Mouse (Mus musculus): ENCODE results near the gene Coil. TPM values are rescaled to one million over a fixed set of nuclear protein-coding genes. Genes with fewer than 3 reads are reported as not detected.

Gene Coil
- polyA plus RNA-seq (2012; rRNA removed) (2.7 and 4.0 TPM in 2 replicates), polyA plus RNA-seq (2014; fragmentation: Nextera tagmentation; extraction: Ambion mirVana) (2.6 and 2.8 TPM in 2 replicates)

GRCm38 (mm10) chr11:88970202-88970732 is at the start of gene Coil:
Coil (plus strand) TSS chr11:88970252.
- no peaks in the 10 kb centered on the region for H3K27me3 ChIP-seq (ENCODE audit: control insufficient read depth, insufficient read depth, low read length)
- no peaks in the 10 kb centered on the region for H3K36me3 ChIP-seq (replicated peaks; ENCODE audit: control insufficient read depth, insufficient read depth, low read depth)
- DNase-seq (ENCODE audit: low read depth in 3 of 3, low spot score in 3 of 3) = no peak
- 15% methylated on average over 2 of the region's 2 CpGs for WGBS (ENCODE audit: insufficient replicate concordance)
- H3K9me3 ChIP-seq (ENCODE audit: control insufficient read depth, low read length) = no peaks in the 10 kb centered on the region
- TF ChIP-seq CTCF (IDR thresholded peaks at IDR 0.05; ENCODE audit: low read depth) (no peak), EP300 (IDR thresholded peaks at IDR 0.05; ENCODE audit: low read depth) (no peak)
- H3K4me1 ChIP-seq (replicated peaks; ENCODE audit: control insufficient read depth in 2 of 2, insufficient read depth in 2 of 2, low read length in 1 of 2) = peaks cover 4% of the 10 kb centered on the region in 2 experiments
- H3K4me3 ChIP-seq (ENCODE audit: insufficient read depth in 1 of 2, low read depth in 2 of 2, low read length in 2 of 2) = no peak within 1 kb of the TSS
- no peak for ATAC-seq (ENCODE audit: insufficient read depth)
- H3K9ac ChIP-seq (replicated peaks) = no peak within 1 kb of the TSS
- H3K27ac ChIP-seq = no peak within 1 kb of the TSS
- no peak within 1 kb of the TSS for H3K4me2 ChIP-seq (ENCODE audit: low read depth)

DNA sequence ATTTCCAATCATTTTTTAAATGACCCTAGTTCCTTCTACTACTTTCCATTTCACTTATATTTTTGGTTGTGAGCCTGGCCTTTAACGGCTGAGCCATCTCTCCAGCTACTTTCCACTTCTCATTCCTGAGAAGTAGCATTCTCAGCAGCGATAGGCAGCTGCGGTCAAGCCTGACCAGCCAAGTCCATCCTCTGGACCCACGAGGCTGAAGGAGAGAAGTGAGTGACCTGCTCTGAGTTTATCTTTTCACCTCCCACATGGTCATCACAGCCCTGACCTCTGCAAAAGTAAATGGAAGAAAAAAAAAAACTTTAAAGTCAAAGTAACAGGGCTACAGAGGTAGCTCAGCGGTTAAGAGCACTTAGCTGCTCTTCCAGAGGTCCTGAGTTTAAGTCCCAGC is 43.5 kb upstream of the Coil start:
- ATAC-seq (ENCODE audit: insufficient read depth) = no peak

DNA sequence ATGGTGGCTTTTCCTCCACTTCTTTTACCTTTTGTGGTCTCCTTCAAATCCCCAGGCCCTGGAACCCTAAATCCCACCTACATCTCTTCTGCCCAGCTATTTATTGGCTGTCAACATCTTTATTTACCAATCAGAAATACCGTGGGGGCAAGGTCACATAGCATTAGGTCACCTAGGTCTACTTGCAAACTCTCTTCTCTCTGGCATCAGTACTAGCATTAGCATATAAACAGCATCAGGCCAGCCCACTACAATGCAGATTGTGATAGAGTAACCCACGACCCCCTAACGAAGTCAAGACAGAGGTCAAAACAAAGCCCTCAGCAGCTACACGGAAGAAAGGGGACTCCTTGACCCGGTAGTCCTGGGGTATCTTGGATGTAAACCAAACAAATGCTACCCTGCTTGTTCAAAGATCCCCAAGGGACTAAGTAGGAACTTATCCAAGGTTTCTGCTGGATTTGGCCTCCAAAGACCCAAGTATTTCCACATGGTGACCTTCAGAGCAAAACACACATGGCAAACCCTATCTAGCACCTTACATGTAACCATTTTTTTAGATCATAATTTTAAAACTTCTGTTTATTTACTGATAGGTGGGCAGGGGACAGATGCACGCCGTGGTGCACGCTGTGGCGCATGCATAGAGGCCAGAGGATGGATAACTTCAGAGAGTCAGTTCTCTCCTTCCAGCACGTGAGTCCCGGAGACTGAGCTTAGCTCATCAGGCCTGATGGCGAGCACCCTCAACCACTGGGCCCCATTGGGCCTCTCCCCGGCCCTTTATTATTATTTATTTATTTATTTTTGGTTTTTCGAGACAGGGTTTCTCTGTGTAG is 38.1 kb upstream of the Coil start:
- 70% methylated on average over 14 of the region's 14 CpGs for WGBS (ENCODE audit: insufficient replicate concordance)
- Histone ChIP-seq H3K36me3 (replicated peaks; ENCODE audit: control insufficient read depth, insufficient read depth, low read depth) (no peaks in the 10 kb centered on the region), H3K9me3 (ENCODE audit: control insufficient read depth, low read length) (no peaks in the 10 kb centered on the region), H3K27me3 (ENCODE audit: control insufficient read depth, insufficient read depth, low read length) (no peaks in the 10 kb centered on the region), H3K9ac (replicated peaks) (no peak overlapping the region), H3K4me2 (ENCODE audit: low read depth) (no peak overlapping the region), H3K27ac (no peak overlapping the region), H3K4me3 (ENCODE audit: insufficient read depth in 1 of 2, low read depth in 2 of 2, low read length in 2 of 2) (no peak overlapping the region), H3K4me1 (replicated peaks; ENCODE audit: control insufficient read depth in 2 of 2, insufficient read depth in 2 of 2, low read length in 1 of 2) (no peaks in the 10 kb centered on the region)
- TF ChIP-seq CTCF (IDR thresholded peaks at IDR 0.05; ENCODE audit: low read depth) = no peak
- TF ChIP-seq EP300 (IDR thresholded peaks at IDR 0.05; ENCODE audit: low read depth) = no peak
- no peak for ATAC-seq (ENCODE audit: insufficient read depth)
- no peak for DNase-seq (ENCODE audit: low read depth in 3 of 3, low spot score in 3 of 3)

More for the DNA sequence above, 43.5 kb upstream of the Coil start:
- DNase-seq (ENCODE audit: low read depth in 3 of 3, low spot score in 3 of 3) = no peak
- H3K4me3 ChIP-seq (ENCODE audit: insufficient read depth in 1 of 2, low read depth in 2 of 2, low read length in 2 of 2) = no peak overlapping the region
- H3K36me3 ChIP-seq (replicated peaks; ENCODE audit: control insufficient read depth, insufficient read depth, low read depth) = no peaks in the 10 kb centered on the region; the same call in 1 of the 2 replicates
- H3K4me1 ChIP-seq (replicated peaks; ENCODE audit: control insufficient read depth in 2 of 2, insufficient read depth in 2 of 2, low read length in 1 of 2) = no peaks in the 10 kb centered on the region
- H3K9ac ChIP-seq (replicated peaks) = no peak overlapping the region
- 62% methylated on average over 5 of the region's 5 CpGs for WGBS (ENCODE audit: insufficient replicate concordance)
- no peak overlapping the region for H3K27ac ChIP-seq
- H3K27me3 ChIP-seq (ENCODE audit: control insufficient read depth, insufficient read depth, low read length) = no peaks in the 10 kb centered on the region
- TF ChIP-seq EP300 (IDR thresholded peaks at IDR 0.05; ENCODE audit: low read depth) (no peak), CTCF (IDR thresholded peaks at IDR 0.05; ENCODE audit: low read depth) (no peak)
- H3K9me3 ChIP-seq (ENCODE audit: control insufficient read depth, low read length) = no peaks in the 10 kb centered on the region
- H3K4me2 ChIP-seq (ENCODE audit: low read depth) = no peak overlapping the region

DNA sequence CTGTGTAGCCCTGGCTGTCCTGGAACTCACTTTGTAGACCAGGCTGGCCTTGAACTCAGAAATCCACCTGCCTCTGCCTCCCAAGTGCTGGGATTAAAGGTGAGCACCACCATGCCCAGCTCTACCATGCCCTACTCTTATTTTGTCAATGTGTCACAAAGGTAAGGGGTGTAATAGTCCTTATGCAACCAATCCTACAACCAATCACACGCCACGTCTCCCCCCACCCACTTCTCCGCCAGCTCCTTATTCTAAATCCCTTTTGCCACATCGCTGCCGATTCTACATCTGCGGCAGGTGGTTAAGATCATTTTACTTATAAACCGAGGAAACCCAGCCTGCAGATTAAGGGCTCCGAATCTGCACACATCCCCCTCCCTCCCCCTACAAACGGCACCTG is 37.0 kb upstream of the Coil start:
- Histone ChIP-seq H3K4me1 (replicated peaks; ENCODE audit: control insufficient read depth in 2 of 2, insufficient read depth in 2 of 2, low read length in 1 of 2) (no peaks in the 10 kb centered on the region), H3K4me3 (ENCODE audit: insufficient read depth in 1 of 2, low read depth in 2 of 2, low read length in 2 of 2) (no peak overlapping the region), H3K9ac (replicated peaks) (no peak overlapping the region), H3K9me3 (ENCODE audit: control insufficient read depth, low read length) (no peaks in the 10 kb centered on the region), H3K27me3 (ENCODE audit: control insufficient read depth, insufficient read depth, low read length) (no peaks in the 10 kb centered on the region), H3K36me3 (replicated peaks; ENCODE audit: control insufficient read depth, insufficient read depth, low read depth) (no peaks in the 10 kb centered on the region), H3K27ac (no peak overlapping the region), H3K4me2 (ENCODE audit: low read depth) (no peak overlapping the region)
- 75% methylated on average over 9 of the region's 9 CpGs for WGBS (ENCODE audit: insufficient replicate concordance)
- TF ChIP-seq CTCF (IDR thresholded peaks at IDR 0.05; ENCODE audit: low read depth) = no peak
- no peak for TF ChIP-seq EP300 (IDR thresholded peaks at IDR 0.05; ENCODE audit: low read depth)
- ATAC-seq (ENCODE audit: insufficient read depth) (no peak), DNase-seq (ENCODE audit: low read depth in 3 of 3, low spot score in 3 of 3) (no peak)

All from liver, embryonic 14.5 days (tissue).